Mouse (Mus musculus) MEL (cell line): ENCODE results near the gene Tmem151a. TPM values are rescaled to one million over a fixed set of nuclear protein-coding genes. Genes with fewer than 3 reads are reported as not detected.

Experiments
- DNase-seq: peaks from one replicate; pipeline ENCODE4 v3.0.0; 2011; ENCODE audit warnings: low read depth, low spot score
- H3K27ac ChIP-seq: 2 replicates; pipeline ENCODE4 v1.5.1; 2012; ENCODE audit warnings: low read depth, mild to moderate bottlenecking, control low read depth, low read length, moderate library complexity; ENCODE audit not compliant: control insufficient read depth
- H3K27me3 ChIP-seq, 2 experiments: fragments of 150-350 bp in 1 of 2; sonication (generic) in 1 of 2; 2 replicates each; pipeline ENCODE4 v1.6.1; 2012; ENCODE audit warnings: low read length in 2 of 2, mild to moderate bottlenecking in 2 of 2, improper control_type of control experiment in 1 of 2, moderate library complexity in 1 of 2; ENCODE audit not compliant: insufficient read depth in 2 of 2, control insufficient read depth in 1 of 2
- H3K36me3 ChIP-seq, 2 experiments: 2 replicates each; pipeline ENCODE4 v1.6.1; 2012 to 2014; ENCODE audit warnings: low read length in 2 of 2, improper control_type of control experiment in 1 of 2, inconsistent platforms in 1 of 2, mild to moderate bottlenecking in 1 of 2; ENCODE audit not compliant: insufficient read depth in 2 of 2, control insufficient read depth in 1 of 2
- H3K4me1 ChIP-seq, 2 experiments: fragments of 150-350 bp in 1 of 2; sonication (generic) in 1 of 2; 2 replicates each; pipeline ENCODE4 v1.6.1; 2012; ENCODE audit warnings: low read length in 2 of 2, improper control_type of control experiment in 1 of 2, mild to moderate bottlenecking in 1 of 2; ENCODE audit not compliant: insufficient read depth in 2 of 2, control insufficient read depth in 1 of 2
- H3K4me3 ChIP-seq, 2 experiments: fragments of 150-350 bp in 1 of 2; sonication (generic) in 1 of 2; 2 replicates each; pipeline ENCODE4 v1.5.1; 2012; ENCODE audit warnings: low read depth in 2 of 2, low read length in 2 of 2, mild to moderate bottlenecking in 2 of 2, moderate library complexity in 2 of 2, control low read depth in 1 of 2, improper control_type of control experiment in 1 of 2; ENCODE audit not compliant: control insufficient read depth in 1 of 2, insufficient read depth in 1 of 2
- H3K79me2 ChIP-seq: 2 replicates; pipeline ENCODE4 v1.6.1; 2012; ENCODE audit warnings: mild to moderate bottlenecking, low read length, moderate library complexity; ENCODE audit not compliant: control insufficient read depth, poor library complexity, insufficient read depth
- H3K9ac ChIP-seq: 2 replicates; pipeline ENCODE4 v1.6.1; 2012; ENCODE audit warnings: low read depth, mild to moderate bottlenecking, control low read depth, low read length, moderate library complexity; ENCODE audit not compliant: control insufficient read depth, poor library complexity, severe bottlenecking
- H3K9me3 ChIP-seq: fragments of 150-350 bp; sonication (generic); replicated peaks from 2 replicates; pipeline ENCODE4 v1.6.1; 2012; ENCODE audit warnings: mild to moderate bottlenecking, low read length, improper control_type of control experiment, moderate library complexity; ENCODE audit not compliant: insufficient read depth
- CHD2 ChIP-seq: IDR thresholded peaks from 2 replicates; pipeline ENCODE4 v1.6.1; 2011; ENCODE audit warnings: low read length, improper control_type of control experiment
- CTCF ChIP-seq, 3 experiments: IDR thresholded peaks in 2 of 3; conservative IDR thresholded peaks in 1 of 3; 2 replicates each; pipeline ENCODE4 v1.5.1; 2011 to 2012; ENCODE audit warnings: low read length in 3 of 3, low read depth in 2 of 3, mild to moderate bottlenecking in 2 of 3, improper control_type of control experiment in 1 of 3, inconsistent platforms in 1 of 3, mixed read lengths in 1 of 3, moderate library complexity in 1 of 3; ENCODE audit not compliant: control insufficient read depth in 1 of 3, insufficient read depth in 1 of 3, poor library complexity in 1 of 3, severe bottlenecking in 1 of 3
- JUND ChIP-seq: IDR thresholded peaks from 2 replicates; pipeline ENCODE4 v1.6.1; 2011; ENCODE audit warnings: low read depth, mild to moderate bottlenecking, improper control_type of control experiment, low read length
- MYB ChIP-seq: IDR thresholded peaks from 2 replicates; pipeline ENCODE4 v1.6.1; 2011; ENCODE audit warnings: mild to moderate bottlenecking, low read depth, low read length, improper control_type of control experiment
- POLR2AphosphoS2 ChIP-seq: IDR thresholded peaks from 2 replicates; pipeline ENCODE4 v1.6.1; 2011; ENCODE audit warnings: low read length, improper control_type of control experiment
- POLR2AphosphoS5 ChIP-seq: IDR thresholded peaks from 2 replicates; pipeline ENCODE4 v1.6.1; 2012; ENCODE audit warnings: low read depth, borderline replicate concordance, mild to moderate bottlenecking, inconsistent platforms, low read length, moderate library complexity, mixed read lengths
- ZMIZ1 ChIP-seq: IDR thresholded peaks from 2 replicates; pipeline ENCODE4 v1.6.1; 2012; ENCODE audit warnings: low read depth, mild to moderate bottlenecking, inconsistent platforms, low read length, improper control_type of control experiment, moderate library complexity
- ZNF384 ChIP-seq: IDR thresholded peaks from 2 replicates; pipeline ENCODE4 v1.6.1; 2012; ENCODE audit warnings: low read depth, mild to moderate bottlenecking, inconsistent platforms, low read length, improper control_type of control experiment
- polyA plus RNA-seq, 2 experiments: library from polyadenylated mRNA; stranded (reverse) in 1 of 2; unstranded in 1 of 2; fragments of >175 nt in 1 of 2; fragments of >200 nt in 1 of 2; gene quantifications; 2 replicates each; pipeline versions ENCODE4 v1.2.1 to v1.2.4; 2012; ENCODE audit warnings: low replicate concordance in 2 of 2, low read depth in 1 of 2; ENCODE audit not compliant: insufficient read length in 2 of 2, insufficient read depth in 1 of 2, missing spikeins in 1 of 2
- total RNA-seq: library from RNA; depleted of rRNA; stranded (reverse); fragments of 300-350 nt; gene quantifications from 2 replicates; pipeline ENCODE4 v1.2.3, GENCODE M21; 2012

The Tmem151a gene
- total and polyA plus RNA-seq, 3 experiments = 0.63 TPM; not detected in 2

DNA sequence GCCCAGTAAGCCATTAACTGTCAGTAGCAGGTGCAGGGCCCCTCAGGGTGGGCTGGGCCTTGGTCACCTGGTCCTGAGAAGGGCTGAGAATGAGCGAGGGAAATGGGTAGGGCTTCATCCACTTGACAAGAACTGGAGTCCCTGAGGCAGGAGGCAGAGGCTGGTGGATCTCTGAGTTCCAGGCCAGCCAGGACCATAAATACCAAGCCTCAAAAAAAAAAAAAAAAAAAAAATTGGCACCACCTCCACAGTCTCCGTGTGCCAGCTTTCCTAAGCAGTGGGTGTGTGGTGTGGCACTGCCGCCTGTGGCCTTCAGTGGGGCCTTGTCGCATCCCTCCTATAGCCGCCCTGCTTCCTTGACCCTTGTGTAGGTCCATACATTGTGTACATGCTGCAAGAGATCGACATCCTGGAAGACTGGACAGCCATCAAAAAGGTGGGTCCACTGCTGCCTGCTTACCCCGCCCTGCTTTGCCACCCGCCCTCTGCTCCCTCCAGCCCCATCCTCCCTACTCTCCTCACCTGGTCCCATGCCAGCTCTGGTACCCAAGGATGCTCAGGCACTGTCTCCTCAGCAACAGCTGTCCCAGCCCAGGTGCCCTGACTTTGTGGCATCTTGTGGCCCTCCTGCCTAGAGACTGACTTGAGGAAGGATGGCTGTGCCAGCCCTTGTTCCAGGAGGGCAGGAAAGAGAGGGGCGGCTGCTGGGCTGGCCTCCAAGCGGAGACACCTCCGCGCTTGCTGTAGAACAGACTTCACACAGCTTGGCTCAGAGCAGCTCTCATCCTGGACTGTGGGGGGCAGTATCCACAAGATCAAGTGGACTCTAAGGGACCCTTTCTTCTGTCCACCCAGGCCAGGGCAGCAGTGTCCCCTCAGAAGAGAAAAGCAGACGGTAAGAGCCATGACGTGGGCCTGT, 36.9 kb downstream of the Tmem151a start:
- TF ChIP-seq POLR2AphosphoS5 (no peak), ZNF384 (peak; percentile 28; the same call in 1 of the 2 replicates), CTCF (IDR thresholded peaks at IDR 0.05 in 2 of 3, conservative IDR thresholded peaks at IDR 0.05 in 1 of 3; ENCODE audit: control insufficient read depth in 1 of 3, insufficient read depth in 1 of 3, low read depth in 2 of 3, low read length in 3 of 3, poor library complexity in 1 of 3, severe bottlenecking in 1 of 3) (peak in 2 of 3 experiments; percentile 19 to 21; a peak in 2 of 6 replicates)
- Histone ChIP-seq H3K27ac (no peak overlapping the region), H3K4me1 (peaks cover 0 to 1% of the 10 kb centered on the region in 2 experiments; a peak in 1 of 4 replicates), H3K79me2 (no peaks in the 10 kb centered on the region), H3K36me3 (peaks cover 0 to 3% of the 10 kb centered on the region in 2 experiments; a peak in 3 of 4 replicates), H3K27me3 (no peaks in the 10 kb centered on the region), H3K4me3 (no peak overlapping the region), H3K9me3 (no peaks in the 10 kb centered on the region), H3K9ac (no peak overlapping the region)
- no peak for DNase-seq

DNA sequence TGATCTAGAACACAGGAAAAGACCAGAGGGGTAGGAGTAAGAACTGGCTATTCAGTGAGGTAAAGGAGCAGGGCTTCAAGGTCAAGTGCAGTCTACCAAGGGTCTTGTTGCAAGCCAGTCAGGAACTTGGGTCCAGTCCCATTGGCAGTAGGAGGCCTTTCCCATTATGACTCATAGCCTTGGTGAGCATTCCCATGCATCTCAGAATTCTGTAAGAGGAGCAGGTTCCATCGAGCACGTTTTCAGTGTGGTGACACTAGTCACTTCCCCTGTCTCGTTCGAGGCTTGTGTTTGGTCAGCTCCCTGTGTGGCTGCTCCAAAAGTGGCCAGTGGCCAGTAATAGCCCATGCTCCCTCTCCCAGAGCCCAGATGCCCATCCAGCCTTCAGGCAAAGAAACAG, 39.8 kb downstream of the Tmem151a start:
- no peaks in the 10 kb centered on the region for H3K27me3 ChIP-seq

DNA sequence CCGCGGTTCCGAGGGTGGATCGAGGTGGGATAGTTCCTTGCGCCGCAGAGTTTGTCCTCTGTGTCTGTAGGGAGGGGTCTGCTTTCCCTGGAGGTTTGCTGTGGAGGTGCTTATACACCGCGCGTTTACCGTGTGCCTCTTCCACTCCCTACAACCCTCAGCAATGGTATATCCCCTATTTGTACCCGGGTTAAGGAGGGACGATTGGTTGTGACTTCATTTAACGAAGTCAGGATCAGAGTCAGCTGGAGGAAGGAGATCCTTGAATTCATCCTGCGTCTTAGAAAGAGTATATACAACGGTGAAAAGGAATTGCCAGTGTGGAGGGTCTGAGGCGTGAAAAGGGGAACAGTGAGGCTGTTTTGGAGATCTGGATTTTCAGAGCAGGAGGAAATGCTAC, 43.7 kb downstream of the Tmem151a start:
- H3K9me3 ChIP-seq = no peaks in the 10 kb centered on the region
- peak overlapping the region; percentile 88 for H3K9ac ChIP-seq
- peaks cover 21% of the 10 kb centered on the region for H3K79me2 ChIP-seq
- peak overlapping the region; percentile 74 to 95 for H3K4me3 ChIP-seq
- peak overlapping the region; percentile 56 for H3K27ac ChIP-seq
- TF ChIP-seq MYB = no peak
- no peak for TF ChIP-seq POLR2AphosphoS2
- no peak for TF ChIP-seq CHD2
- no peaks in the 10 kb centered on the region for H3K27me3 ChIP-seq
- no peak for DNase-seq
- H3K4me1 ChIP-seq = peaks cover 2 to 18% of the 10 kb centered on the region in 2 experiments
- H3K36me3 ChIP-seq = peaks cover 2 to 7% of the 10 kb centered on the region in 2 experiments; a peak in 3 of 4 replicates

More for the DNA sequence above, 39.8 kb downstream of the Tmem151a start:
- Histone ChIP-seq H3K9ac (no peak overlapping the region), H3K36me3 (peaks cover 2 to 4% of the 10 kb centered on the region in 2 experiments; a peak in 3 of 4 replicates), H3K9me3 (no peaks in the 10 kb centered on the region), H3K27ac (no peak overlapping the region), H3K4me1 (no peaks in the 10 kb centered on the region; a peak in 2 of 4 replicates), H3K4me3 (no peak overlapping the region), H3K79me2 (peaks cover 15% of the 10 kb centered on the region)
- no peak for TF ChIP-seq JUND
- TF ChIP-seq ZMIZ1 = no peak
- no peak for DNase-seq
